Mouse (Mus musculus) intestine, embryonic 16.5 days (tissue): ENCODE measurements around the gene Phf7. TPM values are rescaled to one million over a fixed set of nuclear protein-coding genes. Genes with fewer than 3 reads are reported as not detected.

Experiments
- ATAC-seq: fragments of 200-750 bp; cut with Nextera tagmentation; 2 replicates; pipeline ENCODE4 v1.8.0; 2017; ENCODE audit warnings: moderate TSS enrichment, moderate library complexity
- H3K27ac ChIP-seq: fragments of 300-500 bp; sonication (generic); 2 replicates; pipeline ENCODE4 v1.5.1; 2014; ENCODE audit warnings: mild to moderate bottlenecking, low read length
- H3K27me3 ChIP-seq: fragments of 300-500 bp; sonication (generic); replicated peaks from 2 replicates; pipeline ENCODE4 v1.6.1; 2014; ENCODE audit warnings: low read length, control low read depth, mixed read lengths; ENCODE audit not compliant: control insufficient read depth, insufficient read depth
- H3K36me3 ChIP-seq: fragments of 300-500 bp; sonication (generic); 2 replicates; pipeline ENCODE4 v1.6.1; 2014; ENCODE audit warnings: low read length, control low read depth; ENCODE audit not compliant: control insufficient read depth, insufficient read depth
- H3K4me1 ChIP-seq: fragments of 300-500 bp; sonication (generic); 2 replicates; pipeline ENCODE4 v1.6.1; 2014; ENCODE audit warnings: low read length, control low read depth, mixed read lengths; ENCODE audit not compliant: control insufficient read depth, insufficient read depth
- H3K4me2 ChIP-seq: fragments of 300-500 bp; sonication (generic); 2 replicates; pipeline ENCODE4 v1.6.1; 2014; ENCODE audit warnings: low read depth, low read length, control low read depth
- H3K4me3 ChIP-seq: fragments of 300-500 bp; sonication (generic); 2 replicates; pipeline ENCODE4 v1.5.1; 2014; ENCODE audit warnings: mild to moderate bottlenecking, low read length
- H3K9ac ChIP-seq: fragments of 300-500 bp; sonication (generic); 2 replicates; pipeline ENCODE4 v1.6.1; 2014; ENCODE audit warnings: low read depth, low read length
- H3K9me3 ChIP-seq: fragments of 300-500 bp; sonication (generic); 2 replicates; pipeline ENCODE4 v1.6.1; 2016; ENCODE audit warnings: low read length, control low read depth; ENCODE audit not compliant: control insufficient read depth
- WGBS: fragments of 180-500 bp; shearing (Covaris S2); extraction: QIAGEN DNeasy Blood & Tissue Kit; methylation state at CpG from one replicate; pipeline ENCODE4 v1.1.7; 2014; 5-methylcytosine and 5-hydroxymethylcytosine counted together
- polyA plus RNA-seq: library from polyadenylated mRNA; unstranded; fragments of >200 nt; fragmentation: Nextera tagmentation; extraction: Ambion mirVana; gene quantifications from 2 replicates; pipeline ENCODE4 v1.2.1, GENCODE M21; 2015

Gene Phf7
- polyA plus RNA-seq, result 10.5 and 10.8 TPM in 2 replicates

GRCm38 (mm10) chr14:31251084-31251604, at the start of gene Phf7, which contains the start of gene Bap1:
Gene Phf7 (minus strand): TSS chr14:31251317.
Gene Bap1 (plus strand): TSS chr14:31251450.
- WGBS, result under 1% methylated on average over 70 of the region's 75 CpGs
- Histone ChIP-seq H3K27ac (peak within 1 kb of the TSS; percentile 94), H3K27me3 (no peaks in the 10 kb centered on the region), H3K9me3 (no peaks in the 10 kb centered on the region), H3K4me2 (peak within 1 kb of the TSS; percentile 73), H3K4me3 (peak within 1 kb of the TSS; percentile 98), H3K4me1 (peaks cover 8% of the 10 kb centered on the region), H3K9ac (peak within 1 kb of the TSS; percentile 98), H3K36me3 (peaks cover 8% of the 10 kb centered on the region)
- ATAC-seq, result peak; percentile 93

DNA sequence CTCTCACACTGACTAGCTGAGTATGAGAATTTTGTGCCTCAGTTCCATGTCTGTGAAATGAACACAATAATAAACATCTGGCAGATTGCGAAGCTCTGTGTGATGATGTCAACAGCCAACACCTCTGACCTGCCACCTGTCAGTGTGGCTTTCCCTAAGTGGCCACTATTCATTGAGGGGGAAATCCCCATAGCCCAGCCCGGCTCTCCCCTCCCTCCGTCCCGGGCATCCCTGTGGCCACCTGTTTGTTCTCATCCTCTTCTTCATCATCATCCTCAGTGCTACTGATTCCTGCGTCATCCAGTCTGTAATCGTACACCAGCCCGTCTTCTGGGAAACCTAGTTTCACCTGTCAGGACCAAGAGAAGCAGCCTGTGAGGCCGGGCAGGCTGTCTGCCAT, 34.6 kb upstream of the Phf7 start:
- H3K9ac ChIP-seq, result no peak overlapping the region
- H3K4me1 ChIP-seq, result no peaks in the 10 kb centered on the region
- no peaks in the 10 kb centered on the region for H3K9me3 ChIP-seq
- H3K36me3 ChIP-seq, result no peaks in the 10 kb centered on the region
- no peak overlapping the region for H3K4me2 ChIP-seq
- no peaks in the 10 kb centered on the region for H3K27me3 ChIP-seq
- ATAC-seq, result no peak
- no peak overlapping the region for H3K27ac ChIP-seq
- H3K4me3 ChIP-seq, result no peak overlapping the region
- 83% methylated on average over 8 of the region's 8 CpGs for WGBS

DNA sequence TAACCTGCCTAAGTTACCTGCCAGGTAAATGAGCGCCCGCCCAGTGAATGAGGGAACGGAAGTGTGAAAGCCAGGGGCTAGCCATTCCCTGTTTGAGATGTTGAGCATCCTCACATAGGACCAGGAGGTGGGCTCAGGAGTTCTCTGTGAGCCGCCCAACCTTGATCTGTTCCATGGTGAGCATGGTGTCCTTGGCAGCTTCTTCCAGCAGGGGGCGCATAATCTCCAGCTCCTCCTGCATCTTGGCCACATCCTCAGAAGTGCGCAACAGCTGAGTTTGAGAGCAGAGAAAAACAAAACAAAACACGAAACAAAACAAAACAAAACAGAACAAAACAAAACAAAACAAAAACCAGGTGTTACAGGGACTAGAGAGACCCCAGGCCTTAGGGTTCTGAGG, 21.0 kb upstream of the Phf7 start:
- H3K27me3 ChIP-seq, result no peaks in the 10 kb centered on the region
- no peak overlapping the region for H3K4me3 ChIP-seq
- H3K9ac ChIP-seq, result no peak overlapping the region
- 22% methylated on average over 7 of the region's 7 CpGs for WGBS
- H3K36me3 ChIP-seq, result no peaks in the 10 kb centered on the region
- H3K27ac ChIP-seq, result no peak overlapping the region
- H3K4me2 ChIP-seq, result no peak overlapping the region
- ATAC-seq, result peak; percentile 61; the same call in 1 of the 2 replicates
- no peaks in the 10 kb centered on the region for H3K9me3 ChIP-seq
- H3K4me1 ChIP-seq, result no peaks in the 10 kb centered on the region

DNA sequence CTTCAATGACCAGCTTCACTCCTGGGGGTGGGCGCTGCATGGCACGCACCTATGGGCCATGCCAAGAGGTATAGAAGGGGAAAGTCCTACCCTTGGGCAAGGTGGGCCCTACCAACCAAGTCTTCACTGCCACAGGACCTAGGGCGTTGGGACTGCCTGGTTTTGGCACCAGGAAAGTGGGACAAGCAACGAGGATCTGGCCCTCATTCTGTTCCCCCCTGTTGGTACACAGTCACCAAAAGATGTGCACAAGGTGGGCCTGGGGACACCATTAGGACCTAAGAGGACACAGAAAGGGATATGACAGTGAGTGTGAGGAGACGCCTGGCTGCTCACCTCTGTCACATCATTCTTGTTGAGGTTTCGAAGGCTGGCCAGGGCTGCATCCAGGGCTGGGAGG, 20.0 kb upstream of the Phf7 start:
- WGBS, result 89% methylated on average over 6 of the region's 6 CpGs
- Histone ChIP-seq H3K9me3 (no peaks in the 10 kb centered on the region), H3K36me3 (no peaks in the 10 kb centered on the region), H3K4me3 (no peak overlapping the region), H3K9ac (no peak overlapping the region), H3K27me3 (no peaks in the 10 kb centered on the region), H3K4me1 (no peaks in the 10 kb centered on the region), H3K4me2 (no peak overlapping the region), H3K27ac (no peak overlapping the region)
- ATAC-seq, result no peak

- Histone ChIP-seq H3K4me1 (no peaks in the 10 kb centered on the region), H3K36me3 (no peaks in the 10 kb centered on the region), H3K9me3 (no peaks in the 10 kb centered on the region), H3K27ac (no peak overlapping the region), H3K9ac (peak overlapping the region; percentile 61), H3K4me3 (peak overlapping the region; percentile 39), H3K27me3 (no peaks in the 10 kb centered on the region), H3K4me2 (peak overlapping the region; percentile 64)
- WGBS, result 14% methylated on average over 27 of the region's 28 CpGs
- ATAC-seq, result peak; percentile 87
Measured at GRCm38 (mm10) chr14:31269456-31270100, 18.5 kb upstream of the Phf7 start.

DNA sequence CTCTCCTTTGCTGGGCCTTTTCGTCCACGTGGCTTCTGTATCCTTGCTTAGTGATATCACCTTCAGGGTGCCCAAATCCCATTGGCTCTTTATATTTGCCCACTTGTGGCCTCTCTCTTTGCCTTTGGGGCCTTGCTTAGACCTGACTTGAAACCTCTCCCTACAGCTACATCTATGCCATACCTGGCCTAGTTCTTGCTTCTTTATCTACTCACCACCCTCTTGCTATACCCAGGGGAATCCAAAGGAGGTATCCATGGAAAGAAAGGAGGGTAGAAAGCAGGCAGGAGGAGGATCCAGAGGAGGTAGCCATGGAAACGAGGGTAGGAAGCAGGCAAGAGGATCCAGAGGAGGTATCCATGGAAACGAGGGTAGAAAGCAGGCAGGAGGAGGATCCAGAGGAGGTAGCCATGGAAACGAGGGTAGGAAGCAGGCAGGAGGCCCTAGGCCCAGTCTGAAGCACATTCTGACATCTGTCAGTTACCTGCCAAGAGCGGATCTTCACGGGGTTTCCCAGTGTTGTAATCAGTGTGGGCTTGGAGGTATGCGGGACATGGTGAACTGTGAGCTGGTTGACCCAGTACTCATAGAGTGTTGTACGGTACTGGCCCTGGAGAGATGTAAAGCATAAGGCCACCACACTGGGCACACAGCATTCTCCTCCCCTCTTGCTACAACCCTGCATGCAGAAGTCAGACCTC, 17.3 kb upstream of the Phf7 start:
- H3K4me2 ChIP-seq, result peak overlapping the region; percentile 64; the same call in 1 of the 2 replicates
- H3K36me3 ChIP-seq, result no peaks in the 10 kb centered on the region
- no peak overlapping the region for H3K27ac ChIP-seq
- H3K4me3 ChIP-seq, result no peak overlapping the region
- WGBS, result 66% methylated on average over 9 of the region's 9 CpGs
- H3K9ac ChIP-seq, result 0 out of 2 replicates have a peak overlapping the region, but pooled peaks have one; percentile 61
- no peak for ATAC-seq
- H3K27me3 ChIP-seq, result no peaks in the 10 kb centered on the region
- H3K9me3 ChIP-seq, result no peaks in the 10 kb centered on the region
- no peaks in the 10 kb centered on the region for H3K4me1 ChIP-seq

GRCm38 (mm10) chr14:31267649-31268048, 16.5 kb upstream of the Phf7 start:
- Histone ChIP-seq H3K4me3 (no peak overlapping the region), H3K9ac (no peak overlapping the region), H3K4me2 (no peak overlapping the region), H3K9me3 (no peaks in the 10 kb centered on the region), H3K27me3 (no peaks in the 10 kb centered on the region), H3K36me3 (no peaks in the 10 kb centered on the region), H3K4me1 (no peaks in the 10 kb centered on the region), H3K27ac (no peak overlapping the region)
- WGBS, result 87% methylated on average over 11 of the region's 11 CpGs
- ATAC-seq, result no peak

DNA sequence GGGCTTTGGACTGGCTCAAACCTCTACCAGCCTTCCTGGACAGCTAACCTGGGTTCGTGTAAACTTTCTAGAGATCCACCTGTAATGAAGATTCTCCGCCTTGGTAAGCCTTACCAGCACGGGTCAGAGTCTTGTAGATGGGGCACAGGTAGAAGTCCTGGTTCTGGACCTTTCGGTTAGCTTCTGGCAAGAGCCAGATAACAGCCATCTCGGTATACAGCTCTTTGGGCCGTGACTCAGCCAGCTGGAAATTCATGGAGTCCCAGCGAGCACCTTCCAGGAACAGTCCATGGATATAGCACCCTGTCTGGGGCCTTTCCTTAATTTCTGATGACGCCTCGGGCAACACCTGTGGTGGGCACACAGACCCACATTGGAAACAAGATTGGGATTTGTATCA, 9.8 kb upstream of the Phf7 start:
- 93% methylated on average over 9 of the region's 9 CpGs for WGBS
- Histone ChIP-seq H3K4me3 (no peak overlapping the region), H3K9ac (no peak overlapping the region), H3K27me3 (no peaks in the 10 kb centered on the region), H3K27ac (no peak overlapping the region), H3K4me1 (no peaks in the 10 kb centered on the region), H3K36me3 (peaks cover 27% of the 10 kb centered on the region), H3K4me2 (no peak overlapping the region), H3K9me3 (no peaks in the 10 kb centered on the region)
- ATAC-seq, result 0 out of 2 replicates have a peak, but pooled peaks have one; percentile 24

- no peak overlapping the region for H3K27ac ChIP-seq
- no peak overlapping the region for H3K9ac ChIP-seq
- H3K4me2 ChIP-seq, result no peak overlapping the region
- H3K36me3 ChIP-seq, result peaks cover 30% of the 10 kb centered on the region
- ATAC-seq, result peak; percentile 55
- no peaks in the 10 kb centered on the region for H3K4me1 ChIP-seq
- 92% methylated on average over 4 of the region's 4 CpGs for WGBS
- H3K27me3 ChIP-seq, result no peaks in the 10 kb centered on the region
- no peaks in the 10 kb centered on the region for H3K9me3 ChIP-seq
- no peak overlapping the region for H3K4me3 ChIP-seq
Measured at GRCm38 (mm10) chr14:31260374-31260773, 9.3 kb upstream of the Phf7 start.
